Mouse (Mus musculus) layer of hippocampus, adult 18-20 months (tissue): Measurements from ENCODE around the gene Ehd4. TPM values are rescaled to one million over a fixed set of nuclear protein-coding genes. Genes with fewer than 3 reads are reported as not detected.

Experiments used
- DNase-seq, 2 experiments: peaks; one replicate each; pipeline ENCODE4 v3.0.0; 2022; ENCODE audit warnings: low spot score in 2 of 2
- long read RNA-seq: library from polyadenylated mRNA; stranded (forward); transcript quantifications from one replicate; pipeline ENCODE4 v2.0.0, GENCODE M21; 2021
- total RNA-seq, 2 experiments: library from RNA; stranded (reverse); gene quantifications; 2 replicates each; pipeline ENCODE4 v1.2.3; 2021

Gene Ehd4
- 1 to 10 TPM; 8.5 to 8.9 TPM for total RNA-seq
- long read RNA-seq, transcript Ehd4-201 (6 exons, 3,730 nt): major isoform, 14 of 16 reads
- long read RNA-seq, partial matches to known transcripts: 2 of 16 reads
- long read RNA-seq, other reads (novel, unspliced or antisense): 0 of 16 reads

DNA sequence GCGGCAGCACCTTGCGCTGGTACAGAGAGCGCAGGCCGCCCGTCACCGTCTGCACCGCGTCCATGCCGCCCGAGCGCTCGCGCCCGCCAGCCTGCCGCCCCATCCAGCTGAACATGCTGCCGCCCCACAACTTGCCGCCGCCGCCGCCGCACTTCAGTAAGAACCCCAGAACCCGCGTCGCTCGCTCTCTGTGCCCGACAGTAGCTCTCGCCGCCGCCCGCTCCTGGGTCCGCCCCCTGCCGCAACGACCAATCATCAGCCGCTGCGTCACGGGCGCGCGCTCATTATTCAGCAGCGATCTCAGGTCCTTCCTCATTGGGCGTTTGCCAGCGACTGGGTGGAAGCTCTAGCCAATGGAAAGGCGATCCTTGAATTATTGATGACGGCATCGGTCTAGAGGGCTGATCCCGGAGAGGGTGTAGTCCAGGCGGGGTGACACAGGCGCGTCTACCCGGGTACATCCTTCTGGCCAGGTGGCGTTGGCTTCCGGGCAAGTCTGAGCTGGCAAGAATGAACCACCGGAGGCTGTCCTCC lies at the start of gene Ehd4:
TSS of gene Ehd4 (minus strand) at position 246 of the 534 bp plus-strand sequence.
- DNase-seq: peak; percentile 96 to 99

DNA sequence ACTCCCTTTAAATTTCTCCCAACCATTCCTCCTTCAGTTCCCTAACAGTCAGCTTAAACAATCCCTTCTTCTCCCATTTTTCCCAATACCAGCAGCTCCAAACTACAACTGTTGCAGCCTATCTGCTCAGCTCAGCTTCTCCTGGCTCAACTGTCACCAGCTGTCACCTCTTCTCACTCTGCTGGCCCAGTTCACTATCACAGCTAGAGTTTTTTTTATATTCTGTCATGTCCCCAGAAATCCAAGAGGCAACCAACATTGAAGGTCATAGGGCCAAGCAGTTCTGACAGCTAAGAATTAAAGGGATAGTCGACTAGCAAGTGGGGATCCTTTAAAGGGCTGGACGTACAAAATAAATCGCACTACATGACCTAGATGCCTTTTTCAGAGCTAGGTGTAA lies 49.3 kb upstream of the Ehd4 start:
- no peak for DNase-seq

DNA sequence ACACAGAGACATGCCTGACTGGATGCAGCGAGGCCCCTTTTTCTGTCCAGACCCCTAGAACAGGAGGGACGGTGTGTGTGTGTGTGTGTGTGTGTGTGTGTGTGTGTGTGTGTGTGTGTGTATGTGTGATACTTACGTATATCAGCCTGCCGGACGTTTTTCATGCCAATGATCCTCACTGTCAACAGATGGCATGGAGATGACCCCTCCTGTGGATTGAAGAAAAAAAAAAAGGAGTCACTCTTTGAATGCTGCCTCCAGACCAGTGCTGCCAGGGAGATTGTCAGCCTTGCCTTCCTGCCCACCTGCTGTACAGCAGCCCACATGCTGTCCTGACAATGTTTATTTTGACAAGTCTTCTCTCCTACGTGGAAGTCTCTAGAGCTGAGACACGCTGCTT lies 45.7 kb upstream of the Ehd4 start:
- no peak for DNase-seq

DNA sequence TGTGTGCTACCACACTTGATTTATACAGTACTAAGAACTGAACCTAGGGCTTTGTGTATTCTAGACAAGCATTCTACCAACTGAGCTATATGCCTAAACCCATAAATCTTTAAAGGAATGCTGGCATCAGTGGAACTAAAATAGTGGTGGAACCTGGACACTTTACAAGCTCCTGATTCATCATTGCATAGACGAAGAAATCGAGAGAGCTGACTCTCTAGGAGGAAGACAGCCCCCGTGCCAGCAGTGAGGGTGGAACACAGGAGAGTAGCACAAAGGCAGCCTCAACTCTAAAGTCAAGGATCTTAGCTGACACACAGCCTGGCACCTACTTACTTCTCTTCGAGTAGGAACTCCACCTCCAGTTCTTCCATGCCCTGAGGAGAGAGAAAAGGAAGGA lies 33.8 kb upstream of the Ehd4 start:
- no peak for DNase-seq

DNA sequence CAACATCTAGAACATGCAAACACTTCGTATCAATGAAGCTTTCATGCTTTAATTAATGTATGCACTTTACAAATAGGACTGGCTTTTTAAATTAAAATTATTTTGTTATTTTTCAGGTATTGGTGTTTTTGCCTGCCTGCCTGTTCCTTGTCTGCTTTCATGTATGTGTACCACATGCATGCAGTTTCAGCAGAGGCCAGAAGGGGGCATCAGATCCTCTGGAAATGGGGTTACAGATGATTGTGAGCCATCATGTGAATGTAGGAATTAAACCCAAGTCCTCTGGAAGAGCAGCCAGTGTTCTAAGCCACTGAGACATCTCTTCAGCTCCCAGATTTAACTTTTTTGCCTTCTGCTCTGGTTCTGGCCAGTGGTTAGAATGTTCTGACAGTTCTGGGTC lies 33.2 kb upstream of the Ehd4 start:
- DNase-seq: no peak

DNA sequence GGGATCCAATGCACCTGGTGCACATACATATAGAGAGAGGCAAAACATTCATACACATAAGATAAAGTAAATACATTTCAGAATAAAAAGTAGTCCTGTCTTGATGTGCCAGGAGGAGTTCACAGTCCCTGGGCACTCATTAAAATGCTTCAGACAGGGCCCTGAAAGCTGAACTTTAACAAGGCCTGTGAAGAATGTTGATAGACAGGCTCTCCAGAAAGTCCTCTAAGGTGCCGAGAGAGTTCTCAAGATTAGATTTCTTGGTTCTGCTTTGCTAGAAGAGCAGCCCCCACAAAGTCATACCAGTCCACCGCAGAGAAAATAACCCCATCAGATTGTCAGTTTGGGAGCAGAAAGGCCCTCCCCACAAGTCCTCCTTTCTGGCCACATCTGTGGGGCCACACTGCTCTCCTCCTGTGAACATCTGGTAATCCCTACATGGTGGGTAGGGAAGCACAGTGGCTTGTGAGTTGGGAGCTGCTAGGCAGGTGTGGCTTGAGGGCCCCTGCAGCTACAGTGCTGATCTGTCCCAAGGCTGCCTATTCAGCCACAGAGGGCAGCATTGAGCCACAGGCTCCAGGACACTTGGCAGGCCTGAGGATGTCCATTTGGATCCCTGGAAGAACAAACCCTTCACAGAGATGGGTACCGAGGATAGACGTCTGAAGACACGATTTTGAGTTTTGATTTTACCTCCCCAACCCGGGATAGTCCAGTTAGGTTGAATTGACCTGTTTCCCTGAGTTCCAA lies 31.3 kb upstream of the Ehd4 start:
- DNase-seq: no peak

DNA sequence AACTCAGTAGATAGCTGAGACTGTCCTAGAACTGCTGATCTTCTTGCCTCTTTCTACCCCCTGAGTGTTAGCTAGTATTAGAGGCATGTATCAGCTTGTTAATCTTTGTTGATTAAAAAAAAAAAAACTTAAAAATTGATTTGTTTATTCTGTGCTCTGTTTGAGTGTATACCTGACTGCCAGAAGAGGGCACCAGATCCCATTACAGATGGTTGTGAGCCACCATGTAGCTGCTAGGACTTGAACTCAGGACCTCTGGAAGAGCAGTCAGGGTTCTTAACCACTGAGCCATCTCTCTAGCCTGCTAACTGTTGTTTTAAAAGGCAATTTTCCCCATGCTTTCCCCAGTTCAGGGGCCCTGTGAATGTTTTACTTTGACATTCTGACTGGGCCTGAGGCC lies 24.5 kb upstream of the Ehd4 start:
- no peak for DNase-seq

DNA sequence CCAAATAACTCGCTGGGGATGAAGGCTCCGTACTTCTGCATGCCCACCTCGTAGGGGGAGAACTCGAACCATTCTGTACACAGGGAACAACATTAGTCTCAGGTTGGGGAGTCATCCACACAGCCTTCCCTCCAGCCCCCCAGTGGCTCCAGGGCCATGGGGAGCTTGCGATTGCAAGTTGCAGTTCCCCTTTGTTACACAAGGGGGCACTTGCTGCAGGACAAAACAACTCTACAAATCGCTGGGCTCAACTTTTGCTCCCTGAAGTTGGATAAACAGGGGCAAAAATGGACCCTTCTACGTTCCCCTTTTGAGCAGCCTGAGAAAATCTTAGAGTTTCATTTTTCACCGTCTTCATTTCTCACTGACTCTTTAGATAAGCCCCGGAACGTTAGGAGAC lies 19.3 kb upstream of the Ehd4 start:
- DNase-seq: peak; percentile 6 to 63

DNA sequence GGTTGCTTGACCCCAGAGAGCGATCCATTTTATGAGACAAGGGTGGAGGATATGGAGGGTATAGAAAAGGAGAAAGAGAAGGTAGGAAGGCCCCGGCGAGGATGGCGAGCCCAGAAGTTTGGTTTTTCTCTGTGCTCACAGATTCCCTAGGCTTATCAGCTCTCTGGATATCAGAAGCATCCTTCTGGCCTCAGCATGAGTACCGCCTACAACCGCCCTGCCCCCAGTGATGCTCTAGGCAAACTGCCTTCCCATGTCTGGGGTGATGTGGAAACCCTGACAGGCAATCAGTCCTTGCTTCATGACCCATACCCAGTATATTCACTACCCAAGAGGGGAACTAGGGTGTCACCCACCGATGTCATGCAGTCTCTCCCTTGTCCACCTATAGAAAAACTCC lies 17.0 kb upstream of the Ehd4 start:
- peak in 1 of 2 experiments; percentile 21 for DNase-seq

DNA sequence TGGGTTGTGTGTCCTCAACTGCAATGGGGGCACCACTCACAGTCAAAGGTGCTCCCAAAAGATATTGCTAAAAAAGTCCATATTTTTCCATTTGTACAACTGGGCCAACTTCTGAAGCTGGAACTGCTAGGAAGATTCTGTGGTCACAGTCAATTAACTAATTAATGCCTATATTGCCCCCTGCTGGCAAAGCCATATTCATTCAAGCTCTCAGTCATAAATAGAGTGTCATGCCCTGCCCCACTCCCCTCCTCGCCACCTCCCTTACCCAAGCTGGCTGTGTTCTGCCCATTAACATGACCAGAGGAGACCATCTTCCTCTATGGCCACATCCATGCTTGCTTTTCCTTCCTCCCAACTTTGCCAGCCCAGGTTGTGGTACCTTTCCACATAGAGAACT lies 16.3 kb upstream of the Ehd4 start:
- peak in 1 of 2 experiments; percentile 22 for DNase-seq

DNA sequence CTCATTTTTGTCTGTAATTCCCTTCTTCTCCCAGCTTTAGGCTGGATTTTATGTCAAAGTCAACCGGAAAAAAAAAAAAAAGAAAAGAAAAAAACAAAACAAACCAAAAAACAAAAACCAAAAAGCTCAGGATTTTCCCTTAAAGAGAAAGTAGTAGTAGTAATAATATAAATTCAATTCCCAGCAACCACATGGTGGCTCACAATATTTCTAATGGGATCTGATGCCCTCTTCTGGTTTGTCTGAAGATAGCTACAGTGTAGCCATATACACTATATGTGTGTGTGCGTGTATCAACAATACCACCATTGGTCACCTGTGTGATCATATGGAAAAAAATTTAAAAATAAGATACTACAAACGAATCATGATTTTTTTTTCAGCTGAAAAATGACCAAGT lies 15.0 kb upstream of the Ehd4 start:
- no peak for DNase-seq

DNA sequence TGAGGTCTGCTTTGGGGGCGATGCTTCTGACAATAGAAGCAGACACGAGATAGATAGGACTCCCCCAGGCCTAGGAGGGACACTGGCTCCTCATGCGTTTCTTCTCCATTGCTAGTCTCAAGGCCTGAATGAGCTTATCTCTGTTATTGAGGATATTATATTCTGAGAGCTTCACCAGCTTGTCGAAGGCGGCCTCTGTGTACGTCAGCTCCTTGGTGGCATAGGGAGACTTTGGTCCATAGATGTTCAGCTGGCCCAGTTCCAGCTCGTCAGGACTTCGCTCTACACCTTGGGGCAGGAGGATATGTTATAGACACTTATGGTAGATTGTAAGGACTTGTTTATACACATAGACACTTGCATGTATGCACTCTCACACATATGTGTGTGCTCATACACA lies 13.4 kb upstream of the Ehd4 start:
- no peak for DNase-seq

DNA sequence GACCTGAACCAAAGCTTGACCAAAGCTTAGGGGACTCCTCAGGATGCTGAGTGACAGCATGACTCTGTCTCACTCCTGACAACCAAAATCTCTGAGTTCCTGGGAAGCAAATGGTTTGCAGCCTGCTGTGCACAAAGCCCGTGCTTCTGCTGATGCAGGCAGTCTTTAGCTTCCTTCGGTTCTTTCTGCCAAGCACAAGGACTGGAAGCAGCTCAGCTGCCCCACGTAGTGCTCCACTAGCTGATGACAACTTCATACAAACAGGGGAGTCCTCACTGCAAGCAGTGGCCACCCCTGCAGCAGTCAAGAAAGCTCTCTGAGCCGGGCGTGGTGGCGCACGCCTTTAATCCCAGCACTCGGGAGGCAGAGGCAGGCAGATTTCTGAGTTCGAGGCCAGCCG lies 11.1 kb upstream of the Ehd4 start:
- DNase-seq: no peak

DNA sequence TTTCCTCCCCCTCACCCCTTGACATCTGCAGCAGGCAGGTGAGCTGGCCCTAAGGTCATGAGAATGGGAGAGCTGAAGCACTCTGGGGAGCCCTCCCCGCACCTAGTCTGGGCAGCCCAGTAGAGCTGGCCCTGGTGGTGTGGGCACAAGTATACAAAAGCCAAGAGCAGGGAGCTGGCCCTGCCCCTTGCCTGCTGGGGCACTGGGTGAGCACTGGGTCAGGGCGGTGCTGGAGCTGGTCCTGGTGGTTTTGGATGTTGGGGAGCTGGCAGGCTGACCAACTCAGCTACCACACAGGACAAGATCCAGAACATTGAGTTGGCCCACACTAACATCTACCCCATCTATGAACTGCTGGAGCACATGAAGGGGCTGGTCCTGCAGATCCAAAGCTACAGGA lies 5.0 kb upstream of the Ehd4 start:
- no peak for DNase-seq

DNA sequence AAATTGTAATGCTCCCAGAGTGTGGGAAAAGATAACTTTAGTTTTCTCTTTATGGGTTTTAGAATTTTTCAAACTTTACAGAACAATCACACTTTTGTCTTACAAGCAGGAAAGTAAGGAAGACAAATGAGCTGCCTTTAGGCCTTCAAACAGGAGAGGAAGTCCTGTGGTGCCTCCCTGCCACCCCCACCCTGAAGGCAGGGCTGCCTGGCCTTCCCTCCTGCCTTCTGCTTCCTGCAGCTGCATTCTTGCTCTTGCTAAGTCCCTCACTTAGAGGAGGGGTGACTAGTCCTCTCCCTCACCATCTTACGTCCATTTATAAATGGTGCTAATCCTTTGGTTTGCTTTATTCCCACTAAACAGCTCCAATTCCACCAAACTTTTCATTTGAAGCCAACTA lies 4.4 kb upstream of the Ehd4 start:
- DNase-seq: no peak

DNA sequence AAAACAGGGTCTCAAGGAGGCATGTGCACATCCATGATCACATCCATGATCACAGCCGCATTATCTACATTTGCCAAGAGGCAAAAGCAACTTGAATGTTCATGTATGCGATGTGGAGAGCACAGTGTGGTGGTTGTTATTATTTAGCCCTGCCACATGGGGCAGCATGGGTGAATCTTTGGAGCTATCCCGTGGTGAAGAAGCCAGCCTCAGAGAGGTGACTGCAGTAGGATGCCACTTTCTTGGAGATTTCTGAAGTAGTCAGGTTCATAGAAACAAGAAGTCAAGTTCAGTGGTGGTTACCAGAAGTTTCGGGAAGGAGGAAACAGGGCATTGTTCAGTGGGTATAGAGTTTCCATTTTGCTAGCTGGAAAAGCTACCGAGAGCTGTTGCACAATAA lies 3.6 kb upstream of the Ehd4 start:
- no peak for DNase-seq

DNA sequence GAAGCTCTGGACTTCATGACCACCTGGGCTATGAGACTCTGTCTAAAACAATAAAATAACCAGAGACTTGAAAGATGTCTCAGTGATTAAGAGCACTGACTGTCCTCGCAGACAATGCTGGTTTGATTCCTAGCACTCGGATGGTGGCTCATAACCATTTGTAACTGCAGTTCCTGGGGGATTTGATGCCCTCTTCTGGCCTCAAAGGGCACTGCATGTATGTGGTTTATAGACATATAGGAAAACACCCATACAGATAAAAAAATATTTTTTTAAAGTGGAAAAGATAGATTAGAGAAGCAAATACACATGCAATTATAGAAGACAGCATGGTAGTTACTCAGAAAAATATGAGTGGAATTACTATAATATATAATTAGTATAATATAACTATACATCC lies 3.2 kb upstream of the Ehd4 start:
- no peak for DNase-seq

DNA sequence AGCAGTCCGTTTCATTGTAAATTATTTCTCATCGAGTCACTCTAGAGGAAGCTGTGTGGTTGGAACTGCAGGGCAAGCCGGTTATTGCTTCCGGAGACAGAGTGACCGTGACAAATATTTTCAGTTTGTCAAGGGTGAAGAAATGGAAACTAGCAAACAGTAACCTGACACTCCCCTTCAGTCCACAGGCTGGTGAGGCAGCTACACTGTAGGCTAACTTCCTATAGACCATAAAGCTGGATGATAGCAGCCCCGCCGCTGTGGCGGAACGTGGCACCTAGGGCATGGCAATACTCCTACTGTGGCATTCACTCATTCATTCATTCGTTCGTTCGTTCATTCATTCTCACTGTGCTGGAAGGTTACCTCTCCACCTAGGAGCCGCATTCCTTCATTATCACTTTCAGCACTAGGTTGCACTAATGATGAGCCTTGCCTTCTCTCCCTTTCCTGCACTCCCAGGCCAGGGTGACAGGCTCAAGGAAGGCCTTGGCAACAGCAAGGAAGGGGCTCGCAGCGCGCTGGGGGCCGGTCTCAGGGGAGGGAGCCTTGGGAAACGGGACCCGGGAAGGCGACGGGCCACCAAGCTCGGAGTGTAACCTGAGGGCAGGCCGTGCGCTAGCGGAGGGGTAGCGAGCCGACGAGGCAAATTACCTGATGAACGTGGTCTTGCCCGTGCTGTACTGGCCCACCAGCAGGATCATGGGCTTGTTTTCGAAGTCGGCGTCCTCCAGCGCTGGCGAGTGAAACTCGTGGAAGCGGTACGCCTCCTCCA lies 633 bp downstream of the Ehd4 start:
- DNase-seq: no peak

DNA sequence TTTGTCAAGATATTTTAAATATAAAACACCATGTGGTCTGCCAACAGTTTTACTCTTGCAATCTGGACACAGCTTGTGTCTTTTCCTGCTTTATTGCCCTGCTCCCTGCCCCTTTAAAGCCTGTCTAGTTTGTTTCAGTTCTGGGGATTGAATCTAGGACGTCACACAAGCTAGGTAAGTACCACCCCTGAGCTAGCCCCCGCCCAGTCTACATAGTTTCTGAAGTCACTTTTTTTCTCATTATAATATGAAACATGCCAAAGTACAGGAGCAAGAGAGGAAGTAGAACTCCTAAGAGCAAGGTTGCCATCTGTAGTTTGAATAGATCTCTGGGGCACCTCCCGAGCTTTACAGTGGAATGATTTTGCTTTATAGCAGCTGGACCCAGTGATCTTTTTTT lies 3.8 kb downstream of the Ehd4 start:
- no peak for DNase-seq

DNA sequence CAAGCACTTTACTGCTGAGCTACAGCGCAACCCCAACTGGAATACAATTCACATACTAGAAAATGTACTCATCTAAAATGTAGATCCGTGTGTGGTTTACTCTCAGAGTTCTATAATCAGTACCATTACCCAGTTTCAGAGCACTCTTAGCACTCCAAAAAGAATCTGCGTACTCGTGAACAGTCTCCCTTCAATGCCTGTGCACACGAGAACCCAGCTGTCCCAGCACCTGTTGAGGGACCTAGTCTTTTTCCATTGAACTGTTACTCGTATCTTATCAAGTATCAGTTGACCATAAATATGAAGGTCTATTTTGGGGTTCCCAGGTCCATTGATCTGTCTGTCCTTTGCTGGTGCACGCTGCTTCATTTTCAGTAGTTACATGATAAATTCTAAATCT lies 4.8 kb downstream of the Ehd4 start:
- no peak for DNase-seq

DNA sequence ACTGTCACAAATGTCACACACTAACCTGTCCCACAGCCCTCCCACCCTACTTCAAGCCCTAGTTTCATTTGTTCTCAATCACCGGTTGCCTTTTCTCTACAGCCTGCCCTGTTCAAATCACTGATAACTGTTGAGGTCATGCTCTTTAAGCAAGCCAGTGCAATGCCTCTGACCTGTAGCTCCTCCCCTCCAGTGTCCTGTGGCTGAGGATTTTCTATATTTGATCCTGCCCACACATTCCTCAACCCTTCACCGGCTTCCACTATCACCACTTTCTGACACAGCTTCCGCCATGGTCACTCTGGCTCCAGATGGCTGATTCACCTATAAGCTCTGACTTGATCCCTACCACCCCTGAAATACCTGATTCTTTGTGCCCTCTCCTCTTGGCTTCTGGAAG lies 6.4 kb downstream of the Ehd4 start:
- no peak for DNase-seq

DNA sequence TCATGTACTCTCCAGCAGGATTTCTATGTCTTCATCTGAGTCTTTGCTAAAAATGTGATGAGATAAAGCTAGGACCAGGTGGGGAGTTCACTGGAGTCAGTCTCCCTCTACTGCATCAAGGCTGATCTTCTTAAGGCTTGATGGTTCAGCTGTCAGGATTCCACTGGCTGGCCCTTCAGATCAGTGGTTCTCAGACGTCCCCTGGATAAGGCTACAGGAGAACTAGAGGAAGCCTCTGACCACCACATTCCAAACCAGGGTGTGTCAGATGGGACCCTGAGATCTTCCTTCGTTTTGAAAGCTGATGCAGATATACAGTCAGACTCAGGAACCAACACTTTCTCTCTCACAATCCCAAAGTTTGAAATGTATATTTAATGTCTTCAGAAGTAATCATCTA lies 7.0 kb downstream of the Ehd4 start:
- no peak for DNase-seq
